Mouse (Mus musculus): ENCODE results near the gene Ate1. TPM values are rescaled to one million over a fixed set of nuclear protein-coding genes. Genes with fewer than 3 reads are reported as not detected.
"Not testable (repeated sequence)": the region's sequence is repeated elsewhere in the genome, so short reads cannot be mapped to it uniquely, and the experiment has no call there.

The Ate1 gene
- 10 to 100 TPM; 42.2 to 46.4 (median 44.6) TPM for total RNA-seq (2022)

DNA sequence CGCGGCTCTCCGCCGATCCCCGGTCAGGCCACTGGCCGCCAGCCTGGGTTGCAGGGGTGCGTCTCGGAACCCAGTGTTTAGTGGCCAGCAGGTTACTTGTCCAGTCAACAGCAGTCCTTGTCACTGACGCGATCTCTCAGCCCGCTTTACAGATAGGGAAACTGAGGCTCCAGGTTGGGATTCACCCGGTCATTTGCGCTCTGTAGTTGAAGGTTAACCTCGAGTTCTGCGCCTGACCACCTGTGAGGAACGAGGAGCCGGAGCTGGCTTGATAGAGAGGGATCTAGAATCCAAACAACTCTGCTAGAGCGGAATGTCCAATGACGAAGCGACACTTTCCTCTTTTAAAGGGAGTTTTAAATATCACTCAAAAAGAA, at the start of gene Ate1:
Ate1 (minus strand) TSS at position 321 of the 377 bp plus-strand sequence.
- no peak for DNase-seq (ENCODE audit: low spot score in 2 of 2)

DNA sequence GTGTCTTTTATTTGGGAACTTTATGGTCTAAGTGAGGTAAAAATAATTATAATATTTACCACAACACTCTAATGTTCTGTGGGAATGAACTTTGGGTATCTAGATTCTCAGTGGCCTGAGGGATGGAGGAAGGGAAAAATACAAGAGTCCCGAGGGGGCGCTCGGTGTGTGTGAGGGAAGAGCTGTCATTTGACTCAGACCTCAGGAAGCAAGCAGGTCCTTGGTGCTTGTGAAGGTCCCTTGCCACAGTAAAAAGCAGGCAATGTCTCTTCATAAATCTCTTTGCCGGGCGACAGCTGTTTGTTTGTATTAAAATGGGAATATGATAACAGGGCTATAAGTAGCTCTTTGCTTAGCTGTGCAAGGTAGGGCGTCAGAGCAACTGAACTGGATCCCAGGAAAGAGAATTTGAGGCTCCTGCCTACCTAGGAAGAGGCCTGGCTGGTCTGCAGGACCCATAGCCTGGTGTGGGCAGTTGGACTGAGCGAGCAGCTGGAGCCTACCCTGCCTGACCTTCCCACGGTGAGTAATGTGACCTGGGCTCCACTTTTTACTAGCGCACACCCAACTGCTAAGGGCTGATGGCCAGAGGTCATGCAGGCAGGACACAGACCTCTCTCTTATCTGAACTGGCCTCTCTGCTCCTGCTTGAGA, 48.7 kb upstream of the Ate1 start:
- peak; percentile 38 to 65 for DNase-seq (ENCODE audit: low spot score in 2 of 2)

DNA sequence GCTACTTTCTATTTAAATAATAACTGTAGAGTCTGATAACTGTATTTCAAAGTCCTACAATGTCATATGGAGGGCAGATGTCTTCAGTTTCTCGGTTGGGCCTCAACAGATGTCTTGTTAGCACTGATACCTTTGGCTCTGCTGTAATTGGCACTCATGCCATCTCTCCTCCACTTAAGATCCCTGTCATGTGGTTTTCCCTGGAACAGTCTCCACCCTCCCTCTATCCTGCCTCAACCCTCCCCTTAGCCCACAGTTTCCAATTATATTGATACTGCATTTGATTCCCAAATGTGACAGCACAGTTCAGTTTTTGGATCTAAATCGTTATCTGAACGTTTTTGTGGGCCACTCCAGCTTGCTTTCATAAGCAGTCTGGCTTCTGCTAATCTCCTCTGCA, 44.4 kb upstream of the Ate1 start:
- DNase-seq (ENCODE audit: low spot score in 2 of 2): no peak

DNA sequence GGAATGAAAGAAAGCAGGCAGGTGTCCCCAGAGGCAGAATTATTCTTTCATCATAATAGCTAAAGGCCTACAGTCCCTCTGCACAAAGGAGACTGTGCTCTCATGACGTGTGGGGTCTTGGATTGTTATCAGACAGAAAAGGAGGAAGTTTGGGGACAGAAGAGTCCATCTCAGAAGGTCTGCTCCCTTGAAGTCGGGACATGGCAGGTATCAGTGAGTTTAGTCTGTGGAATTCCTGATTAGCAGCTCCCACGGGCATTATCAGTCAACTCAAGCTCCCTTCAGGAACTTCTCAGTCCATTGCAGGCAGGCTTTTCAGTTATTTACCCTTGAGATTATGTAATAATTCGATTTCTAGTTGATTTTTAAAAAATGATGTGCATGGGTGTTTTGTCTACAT, 43.7 kb upstream of the Ate1 start:
- DNase-seq (ENCODE audit: low spot score in 2 of 2): no peak

DNA sequence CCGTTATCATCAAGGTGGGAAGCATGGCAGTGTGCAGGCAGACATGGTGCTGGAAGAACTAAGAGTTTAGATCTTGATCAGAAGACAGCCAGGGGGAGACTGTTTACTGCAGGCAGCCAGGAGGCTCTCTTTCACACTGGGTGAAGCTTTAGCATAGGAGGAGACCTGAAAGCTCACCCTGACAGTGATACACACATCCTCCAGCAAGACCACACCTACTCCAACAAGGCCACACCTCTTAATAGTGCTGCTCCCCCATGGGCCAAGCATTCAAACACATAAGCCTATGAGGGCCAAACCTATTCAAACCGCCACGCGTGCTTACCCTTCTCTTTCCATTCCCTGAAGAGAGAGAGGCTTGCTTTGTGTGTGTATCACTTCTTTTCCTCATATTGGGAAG, 43.1 kb upstream of the Ate1 start:
- no peak for DNase-seq (ENCODE audit: low spot score in 2 of 2)

DNA sequence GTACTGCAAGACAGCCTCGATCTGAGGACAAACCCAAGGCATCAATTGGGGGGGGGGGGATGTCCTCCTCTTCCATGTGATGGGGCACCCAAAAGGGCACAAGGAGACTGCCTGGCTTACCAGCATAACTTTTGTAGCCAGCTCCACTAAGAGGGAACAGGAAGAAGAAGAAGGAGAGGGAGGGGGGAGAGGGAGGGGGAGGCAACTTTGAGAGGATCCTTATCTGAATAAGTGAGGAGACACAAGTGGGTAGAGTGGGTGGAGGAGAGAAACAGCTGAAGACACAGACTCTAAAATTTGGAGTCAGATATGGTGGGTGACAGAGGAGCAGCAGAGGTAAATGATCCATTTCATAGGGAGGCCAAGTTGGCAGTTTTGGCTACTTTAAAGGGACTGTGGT, 40.8 kb upstream of the Ate1 start:
- DNase-seq (ENCODE audit: low spot score in 2 of 2): no peak

DNA sequence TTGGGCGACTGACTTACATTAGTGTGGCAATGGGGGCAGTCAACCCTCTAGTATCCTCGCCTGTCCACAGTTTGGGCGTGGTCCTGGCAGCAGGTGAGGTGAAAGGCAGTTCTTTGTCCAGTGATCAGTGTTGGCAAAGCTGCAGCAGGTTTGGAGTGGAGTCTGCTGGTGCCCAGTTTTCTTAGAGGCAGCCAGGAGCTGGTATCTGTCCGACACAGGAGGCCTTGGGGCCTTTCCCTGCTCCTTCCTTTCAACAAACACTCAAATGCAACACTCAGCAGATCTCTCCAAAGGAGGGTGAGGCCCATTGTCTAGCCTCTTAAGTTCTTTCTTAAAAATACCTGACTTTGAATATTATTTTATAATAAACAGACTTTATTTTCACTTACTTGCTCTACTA, 38.4 kb upstream of the Ate1 start:
- DNase-seq (ENCODE audit: low spot score in 2 of 2): no peak

DNA sequence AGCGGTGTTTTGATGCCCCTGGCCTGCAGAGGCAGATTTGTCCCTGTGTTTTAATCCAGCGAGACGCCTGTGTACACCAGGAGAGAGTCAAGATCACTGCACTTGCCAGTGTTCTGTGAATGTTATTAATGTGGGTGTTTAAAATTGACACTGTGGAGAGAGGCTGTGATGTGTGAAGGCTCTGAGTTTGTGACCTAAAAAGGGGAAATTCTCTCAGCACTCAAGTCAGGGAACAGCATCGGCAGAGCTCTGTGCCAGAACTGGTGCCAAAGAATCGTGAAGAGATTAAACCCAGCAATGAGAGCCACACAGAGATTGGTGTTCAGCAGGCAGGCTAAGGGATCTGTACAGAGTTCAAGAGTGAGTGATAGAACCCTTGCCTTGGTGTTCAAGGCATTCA, 35.4 kb upstream of the Ate1 start:
- DNase-seq (ENCODE audit: low spot score in 2 of 2): no peak

DNA sequence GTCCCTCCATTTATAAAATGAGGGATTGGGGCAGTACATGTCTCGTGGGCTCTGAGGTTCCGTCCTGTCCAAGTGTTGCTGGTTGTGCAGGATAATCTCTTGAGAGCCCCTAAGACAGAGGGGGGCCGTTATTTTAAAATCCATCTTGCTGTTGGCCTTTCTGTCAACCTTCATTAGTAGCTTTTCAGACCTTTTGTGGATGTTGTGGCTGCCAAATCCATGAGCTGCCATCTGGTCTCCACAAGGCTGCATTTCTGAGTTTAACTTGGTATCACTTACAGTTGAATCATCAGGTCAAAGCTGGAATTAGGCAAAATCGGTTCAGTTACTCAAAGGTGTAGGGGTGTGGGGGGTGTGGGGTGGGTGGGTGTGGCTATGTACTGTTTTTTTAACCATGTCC, 33.2 kb upstream of the Ate1 start:
- no peak for DNase-seq (ENCODE audit: low spot score in 2 of 2)

DNA sequence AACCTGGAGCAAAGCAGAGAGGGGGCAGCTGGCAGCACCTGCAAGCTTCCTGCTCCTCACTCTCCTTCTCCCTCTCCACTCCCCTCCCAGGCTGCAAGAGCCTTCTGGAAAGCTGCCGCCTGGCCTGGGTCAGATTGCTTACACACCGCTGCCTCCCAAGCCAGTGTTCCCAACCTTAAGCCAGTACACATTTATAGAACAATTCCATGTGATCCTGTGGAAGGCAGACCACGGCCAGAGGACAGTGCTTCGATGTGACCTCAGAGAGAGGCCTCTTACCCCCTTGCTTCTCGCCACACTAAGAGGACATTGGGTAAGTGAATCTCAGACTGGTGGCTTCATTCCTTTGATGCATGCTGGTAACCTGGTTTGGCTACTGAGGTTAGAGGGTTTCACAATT, 32.6 kb upstream of the Ate1 start:
- peak; percentile 77 to 85 for DNase-seq (ENCODE audit: low spot score in 2 of 2)

DNA sequence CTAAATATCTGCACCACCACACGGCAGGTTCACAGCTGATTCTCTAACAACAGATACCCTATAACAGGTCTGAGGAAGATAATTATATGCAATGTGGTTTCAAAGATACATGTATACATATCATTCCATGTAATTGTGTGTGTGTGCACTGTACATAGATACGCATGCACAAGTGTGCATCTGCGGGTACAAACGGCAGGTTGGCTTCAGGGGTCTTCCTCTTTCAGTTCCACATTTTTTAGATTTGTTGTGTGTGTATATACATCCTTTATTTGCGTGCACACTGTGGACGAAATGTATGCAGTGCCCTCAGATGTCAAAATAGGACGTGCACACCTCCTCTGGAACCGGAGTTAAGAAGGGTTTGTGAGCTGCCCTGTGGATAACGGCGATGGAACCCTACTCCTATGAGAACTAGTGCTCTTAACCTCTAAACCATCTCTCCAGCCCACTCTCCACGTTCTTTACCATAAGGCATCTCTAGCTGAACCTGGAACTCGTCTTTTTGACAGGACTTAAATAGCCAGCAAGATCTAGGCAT, 27.5 kb upstream of the Ate1 start:
- no peak for DNase-seq (ENCODE audit: low spot score in 2 of 2)

DNA sequence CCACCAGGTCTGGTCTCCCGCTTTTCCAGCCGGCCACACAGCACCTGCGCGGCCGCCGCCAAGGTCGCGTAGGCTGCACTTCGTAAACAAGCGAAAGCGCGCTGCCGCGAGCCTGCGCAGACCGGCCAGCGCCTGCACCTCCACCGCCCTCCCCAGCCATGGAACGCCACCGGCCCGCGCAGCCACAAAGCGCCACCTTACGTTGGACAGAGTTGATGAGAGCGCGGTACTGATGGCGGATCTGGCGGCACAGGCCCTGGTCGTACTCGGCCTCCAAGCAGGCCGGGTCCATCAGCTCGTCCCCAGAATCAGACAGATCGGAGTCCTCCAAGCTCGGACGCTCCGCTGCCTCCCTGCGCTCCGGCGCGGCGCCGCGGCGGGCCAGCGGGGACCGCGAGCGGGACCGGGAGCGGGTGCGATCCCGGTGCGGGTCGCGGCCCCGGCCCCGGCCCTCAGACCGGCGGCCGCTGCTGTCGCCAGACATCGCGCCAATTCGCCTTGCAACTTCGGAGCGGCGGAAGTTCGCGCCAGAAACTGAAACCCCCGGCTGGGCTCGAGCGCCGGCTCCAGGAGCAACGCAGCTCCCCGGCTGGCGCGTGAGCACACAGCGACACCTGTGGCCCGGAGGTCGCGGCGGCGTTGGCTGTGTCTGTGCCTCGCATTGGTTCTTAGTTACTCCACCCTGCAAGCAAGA, 26.8 kb upstream of the Ate1 start:
- peak; percentile 81 to 87 for DNase-seq (ENCODE audit: low spot score in 2 of 2)

DNA sequence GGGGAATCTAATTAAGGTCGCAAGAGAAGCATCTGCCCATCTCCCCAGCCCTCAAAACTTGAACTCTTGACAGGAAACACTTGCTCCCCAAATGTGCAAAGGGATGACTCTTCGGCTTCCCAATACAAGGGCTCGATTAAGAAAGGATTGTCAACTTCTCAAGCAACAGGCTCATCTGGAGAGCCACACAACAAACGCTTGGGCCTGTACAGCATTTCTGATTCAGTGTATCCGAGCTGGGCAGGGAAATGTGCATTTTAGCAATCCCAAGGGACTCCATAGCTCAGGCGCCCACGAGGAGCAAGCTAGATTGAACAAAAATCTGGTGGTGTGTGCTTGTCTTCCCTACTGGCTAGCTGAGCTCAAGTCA, 26.2 kb upstream of the Ate1 start:
- DNase-seq (ENCODE audit: low spot score in 2 of 2): no peak

DNA sequence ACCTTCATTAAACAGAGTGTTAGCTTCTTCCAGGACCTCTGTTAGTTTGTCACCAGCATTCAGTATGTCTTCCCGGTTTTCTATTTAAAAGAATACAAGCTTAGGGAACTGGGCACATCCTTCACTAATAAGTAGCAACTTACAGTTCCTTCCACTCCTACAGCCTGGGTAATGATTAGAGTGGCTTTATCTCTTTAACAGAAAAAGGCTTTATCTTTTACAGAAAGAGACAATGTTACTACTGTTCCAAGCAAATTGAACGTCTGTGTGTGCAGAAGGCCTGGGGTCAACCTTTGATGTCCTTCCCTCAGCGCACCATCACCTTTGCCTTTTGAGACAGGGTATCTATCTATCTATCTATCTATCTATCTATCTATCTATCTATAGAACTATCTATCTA, 25.7 kb upstream of the Ate1 start:
- DNase-seq (ENCODE audit: low spot score in 2 of 2): no peak

DNA sequence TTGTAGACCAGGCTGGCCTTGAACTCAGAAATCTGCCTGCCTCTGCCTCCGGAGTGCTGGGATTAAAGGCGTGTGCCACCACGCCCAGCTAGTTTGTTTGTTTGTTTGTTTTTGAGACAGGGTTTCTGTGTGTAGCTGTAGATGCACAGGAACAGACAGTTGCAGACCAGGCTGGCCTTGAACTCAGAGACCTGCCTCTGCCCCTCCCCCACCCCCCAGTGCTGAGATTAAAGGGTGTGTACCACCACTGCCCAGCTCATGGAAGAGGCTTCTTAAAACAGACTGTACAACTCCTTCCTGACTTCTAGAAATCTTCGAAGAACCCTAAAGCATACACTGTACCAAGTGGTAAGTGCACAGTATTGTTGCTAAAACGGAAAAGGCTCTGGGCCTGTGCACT, 25.2 kb upstream of the Ate1 start:
- no peak for DNase-seq (ENCODE audit: low spot score in 2 of 2)

DNA sequence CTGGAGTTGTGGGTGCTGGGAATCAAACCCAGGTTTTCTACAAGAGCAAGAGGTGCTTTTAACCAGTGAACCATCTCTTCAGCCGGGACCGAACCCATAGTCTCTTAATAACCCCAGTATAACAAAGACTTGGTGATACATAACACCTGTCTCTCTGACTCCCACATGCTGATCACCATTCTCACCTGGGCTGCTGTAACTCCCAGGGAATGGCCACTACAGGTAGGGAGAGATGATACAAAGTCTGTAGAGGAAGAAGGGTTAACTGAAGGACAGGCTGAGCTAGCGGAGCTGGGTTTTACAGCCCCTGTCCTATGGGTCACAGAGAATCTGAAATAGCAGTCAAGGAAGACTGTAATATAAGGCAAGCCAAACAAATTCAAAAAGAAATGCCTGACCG, 23.0 kb upstream of the Ate1 start:
- DNase-seq (ENCODE audit: low spot score in 2 of 2): no peak

DNA sequence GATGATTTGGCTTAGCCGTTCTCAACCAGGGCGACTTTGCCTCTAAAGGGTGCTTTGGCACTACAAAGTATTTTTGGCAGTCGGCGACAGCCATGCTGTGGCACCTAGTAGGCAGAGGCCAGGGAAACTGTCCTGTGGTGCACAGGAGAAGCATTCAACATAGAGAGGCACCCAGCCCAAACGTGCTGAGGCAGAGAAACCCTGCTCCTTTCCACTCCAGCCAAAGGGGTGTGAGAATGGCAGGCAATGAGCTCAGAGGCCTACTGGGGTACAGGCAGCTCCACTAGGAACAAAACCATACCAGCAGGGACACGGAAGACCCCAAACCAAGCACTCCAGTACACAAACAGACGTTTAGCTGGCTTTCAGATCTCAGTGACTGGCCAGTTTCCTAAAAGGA, 20.0 kb upstream of the Ate1 start:
- no peak for DNase-seq (ENCODE audit: low spot score in 2 of 2)

DNA sequence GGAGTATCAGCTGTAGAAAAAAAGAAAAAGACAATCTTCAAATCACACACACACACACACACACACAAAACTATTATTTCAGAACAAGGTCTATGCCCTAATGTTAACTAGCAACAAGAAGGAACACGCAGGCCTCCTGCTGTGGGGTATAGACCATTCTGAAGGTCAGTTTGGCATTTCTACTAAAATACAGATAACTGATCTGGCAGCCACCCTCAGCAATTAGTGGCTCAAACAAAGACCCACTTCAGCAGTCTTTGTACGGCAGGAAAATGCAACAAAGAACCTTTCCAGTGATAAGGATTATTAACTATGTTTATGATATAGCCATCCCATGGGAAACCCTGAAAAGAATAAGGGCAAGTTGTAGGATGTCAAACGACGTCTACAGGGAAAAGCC, 16.9 kb upstream of the Ate1 start:
- no peak for DNase-seq (ENCODE audit: low spot score in 2 of 2)

DNA sequence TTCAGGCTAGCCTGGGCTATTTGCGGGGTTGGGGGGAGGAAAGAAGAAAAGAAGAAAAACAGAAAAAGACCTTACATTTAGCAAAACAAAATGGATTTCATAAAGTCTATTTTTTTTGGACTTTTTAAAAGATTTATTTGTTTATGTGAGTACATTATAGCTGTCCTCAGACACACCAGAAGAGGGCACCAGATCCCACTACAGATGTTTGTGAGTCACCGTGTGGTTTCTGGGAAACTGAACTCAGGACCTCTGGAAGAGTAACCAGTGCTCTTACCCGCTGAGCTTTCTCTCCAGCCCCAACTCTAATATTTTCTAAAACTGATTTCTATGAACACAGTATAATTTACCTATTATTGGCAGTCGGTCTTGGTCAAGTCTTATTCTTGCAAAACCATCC, 15.0 kb upstream of the Ate1 start:
- DNase-seq (ENCODE audit: low spot score in 2 of 2): no peak

DNA sequence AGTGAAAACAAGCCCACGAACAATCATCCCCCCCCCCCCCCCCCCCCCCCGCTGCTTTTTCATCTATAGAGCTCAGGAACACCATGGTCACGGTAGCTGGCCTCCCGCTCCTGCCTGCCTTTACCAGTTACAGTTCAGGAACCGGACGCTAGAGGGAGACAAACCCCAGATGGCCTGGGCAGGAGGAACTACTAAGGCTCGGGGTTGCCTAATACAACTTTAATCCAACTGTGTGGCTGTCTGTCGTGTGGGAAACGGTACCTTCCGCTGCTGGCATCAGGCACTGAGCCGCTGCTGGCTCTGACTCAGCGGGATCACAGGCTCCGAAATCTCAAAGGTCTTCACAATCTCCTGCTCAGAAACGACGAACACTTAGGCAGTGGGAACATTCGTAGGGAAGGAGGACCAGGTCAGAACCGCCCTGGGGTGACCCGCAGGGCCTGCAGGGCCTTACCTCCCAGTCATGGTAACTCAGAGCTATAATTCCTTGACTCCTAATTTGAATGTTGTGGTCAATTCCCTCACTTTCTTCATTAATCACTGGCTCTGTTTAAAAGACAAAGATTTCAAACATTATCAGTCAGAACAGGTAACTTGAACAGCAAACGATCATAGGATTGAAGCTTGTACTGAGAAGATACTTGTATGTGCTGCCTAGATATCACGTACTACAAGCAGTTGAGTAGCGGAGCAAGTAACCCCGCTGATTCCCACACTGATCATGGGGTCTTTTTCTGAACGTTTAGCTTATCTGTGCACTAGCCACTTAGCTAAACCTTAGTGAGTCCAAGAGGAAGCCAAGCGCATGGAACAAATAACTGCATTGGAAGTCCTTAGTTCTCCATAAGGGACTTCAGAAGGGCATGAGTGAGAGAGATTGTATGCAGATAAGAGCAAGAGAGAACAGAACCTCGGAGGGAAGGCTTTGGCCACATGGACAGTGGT, 13.4 kb upstream of the Ate1 start:
- DNase-seq (ENCODE audit: low spot score in 2 of 2): peak; percentile 75 to 77

DNA sequence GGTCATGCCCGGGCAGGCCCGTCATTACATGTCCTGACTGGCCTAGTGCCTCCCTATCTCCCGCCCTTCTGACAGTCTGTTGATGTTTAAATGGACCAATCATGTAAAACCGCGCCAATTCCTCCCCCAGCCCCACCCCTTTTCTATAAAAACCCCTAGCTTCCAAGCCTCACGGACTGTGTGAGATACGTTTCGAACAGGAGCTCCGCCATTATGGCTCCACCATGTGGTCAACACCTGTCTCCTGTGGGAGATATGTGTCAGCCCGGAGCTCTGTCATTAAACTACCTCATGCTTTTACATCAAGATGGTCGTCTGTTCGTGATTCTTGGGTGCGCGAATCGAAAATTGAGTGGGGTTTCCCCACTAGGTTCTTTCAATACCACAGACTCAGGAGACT, 11.0 kb upstream of the Ate1 start:
- DNase-seq (ENCODE audit: low spot score in 2 of 2): not testable (repeated sequence)

DNA sequence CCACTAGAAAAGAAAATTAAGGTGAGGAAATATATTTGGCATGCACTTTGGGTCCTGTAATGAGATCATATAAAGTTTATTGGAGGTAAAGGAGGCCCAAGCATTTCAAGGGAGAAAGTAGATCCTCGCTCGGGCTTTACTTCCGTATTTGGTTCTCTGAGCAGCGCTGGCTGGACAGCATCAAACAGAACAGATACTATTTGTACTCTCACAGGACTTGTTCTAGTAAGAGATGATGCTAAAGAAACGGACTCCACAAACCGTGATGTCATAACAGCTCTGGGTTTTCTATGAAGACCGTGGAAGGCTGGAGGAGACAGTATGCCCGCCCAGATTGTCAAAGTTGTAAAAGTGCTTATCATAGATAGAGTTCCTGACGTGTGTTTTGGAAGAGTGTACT, 7.1 kb upstream of the Ate1 start:
- DNase-seq (ENCODE audit: low spot score in 2 of 2): no peak
